Mouse (Mus musculus) ovary, postnatal 14 days (tissue): Measurements from ENCODE around the gene Clec4a1.

ENCODE experiments used
- DNase-seq: peaks from one replicate; pipeline ENCODE4 v3.0.0; 2022; ENCODE audit warnings: low spot score

The Clec4a1 gene

DNA sequence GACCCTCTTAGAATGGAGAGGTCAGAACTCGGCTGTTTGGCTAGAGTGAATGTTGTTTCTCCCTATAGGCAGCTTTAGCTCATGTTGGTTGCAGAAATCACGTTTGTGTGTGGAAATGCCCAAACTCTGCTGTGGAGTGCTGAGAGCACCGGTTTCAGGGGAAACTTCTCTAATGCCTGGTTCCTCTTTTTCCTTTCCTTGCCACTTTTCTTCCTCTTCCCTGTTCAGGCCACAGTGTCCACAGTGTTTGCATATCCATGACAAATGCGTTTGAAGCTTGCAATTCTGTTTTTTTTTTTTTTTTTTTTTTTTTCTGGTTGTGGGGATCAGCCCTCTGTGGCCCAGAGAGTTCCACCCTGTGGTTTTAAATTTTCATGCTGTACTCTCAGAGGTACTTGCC lies at the start of gene Clec4a1:
Gene Clec4a1, plus strand, starts transcription at position 398 of the 400 bp plus-strand sequence.
- no peak for DNase-seq

- no peak for DNase-seq
These were observed 48.8 kb upstream of the Clec4a1 start for GRCm38 (mm10) chr6:122872800-122873199.

DNA sequence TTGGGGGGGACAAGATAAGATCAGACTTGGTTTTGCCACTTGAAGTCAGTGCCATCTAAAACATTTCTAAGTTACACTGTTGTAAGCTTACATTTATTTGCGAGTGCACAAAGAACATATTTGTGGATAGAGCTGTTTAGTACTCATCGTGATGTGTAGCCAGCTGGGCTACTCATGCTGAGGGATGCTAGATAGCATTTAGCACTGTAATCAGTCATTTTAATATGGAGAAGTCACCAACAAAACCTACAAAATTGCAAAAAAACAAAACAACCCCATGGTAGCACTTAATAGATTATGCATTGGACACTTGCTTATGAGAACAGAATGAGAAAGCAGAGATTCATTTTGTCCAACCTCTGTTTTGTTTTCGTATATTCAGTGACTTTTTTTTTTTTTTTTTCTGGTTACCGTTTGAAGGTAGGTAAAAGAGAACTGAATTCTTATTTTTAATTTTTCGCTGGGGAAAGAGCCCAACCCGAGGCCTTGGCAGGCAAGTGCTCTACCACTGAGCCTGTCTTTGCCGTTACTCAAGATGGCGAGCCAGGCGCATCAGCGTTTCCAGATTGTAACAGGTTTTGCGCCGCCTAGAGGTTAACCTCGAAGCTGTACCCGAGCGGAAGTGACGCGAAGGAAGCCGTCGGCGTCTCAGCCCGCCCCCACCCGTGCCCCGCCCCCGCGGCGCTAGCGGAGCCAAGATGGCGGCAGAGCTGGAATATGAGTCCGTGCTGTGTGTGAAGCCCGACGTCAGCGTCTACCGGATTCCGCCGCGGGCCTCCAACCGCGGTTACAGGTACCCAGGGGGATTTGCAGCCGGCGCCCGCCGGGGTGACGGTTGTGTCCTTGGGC lies 47.6 kb upstream of the Clec4a1 start, which contains the start of gene Necap1:
Gene Necap1, plus strand, starts transcription at position 604 of the 849 bp plus-strand sequence.
- DNase-seq = peak; percentile 94

DNA sequence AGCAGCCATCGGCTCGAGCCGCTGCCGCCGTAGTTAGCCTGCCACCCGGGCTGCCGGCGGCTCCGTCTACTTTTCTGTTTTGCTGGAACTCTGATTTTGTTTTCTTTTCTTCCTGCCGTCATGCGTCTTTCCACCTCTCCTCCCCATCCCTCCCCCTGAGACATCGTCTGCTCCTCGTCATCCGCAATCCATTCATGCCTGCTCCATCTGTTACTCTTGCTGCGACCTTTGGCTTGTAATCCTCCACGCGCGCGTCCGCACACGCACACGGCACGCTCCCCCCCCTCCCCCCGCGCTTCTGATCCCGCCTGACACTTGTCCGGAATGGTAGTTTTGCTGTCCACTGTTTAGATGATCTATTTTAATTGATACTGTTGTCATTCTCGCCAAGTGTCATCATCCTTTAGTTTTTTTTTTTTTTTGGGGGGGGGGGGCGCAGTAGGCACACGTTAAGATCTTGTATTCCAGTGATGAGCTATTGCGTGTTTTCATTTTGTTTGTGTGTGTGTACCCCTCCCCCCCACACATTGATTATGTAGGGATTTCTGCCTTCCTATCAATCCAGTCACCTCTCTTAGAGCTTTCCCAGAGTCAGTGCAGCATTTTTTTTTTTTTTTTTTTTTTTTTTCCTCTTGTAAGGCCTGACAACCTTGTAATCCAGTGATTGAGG lies 46.8 kb upstream of the Clec4a1 start:
- no peak for DNase-seq

DNA sequence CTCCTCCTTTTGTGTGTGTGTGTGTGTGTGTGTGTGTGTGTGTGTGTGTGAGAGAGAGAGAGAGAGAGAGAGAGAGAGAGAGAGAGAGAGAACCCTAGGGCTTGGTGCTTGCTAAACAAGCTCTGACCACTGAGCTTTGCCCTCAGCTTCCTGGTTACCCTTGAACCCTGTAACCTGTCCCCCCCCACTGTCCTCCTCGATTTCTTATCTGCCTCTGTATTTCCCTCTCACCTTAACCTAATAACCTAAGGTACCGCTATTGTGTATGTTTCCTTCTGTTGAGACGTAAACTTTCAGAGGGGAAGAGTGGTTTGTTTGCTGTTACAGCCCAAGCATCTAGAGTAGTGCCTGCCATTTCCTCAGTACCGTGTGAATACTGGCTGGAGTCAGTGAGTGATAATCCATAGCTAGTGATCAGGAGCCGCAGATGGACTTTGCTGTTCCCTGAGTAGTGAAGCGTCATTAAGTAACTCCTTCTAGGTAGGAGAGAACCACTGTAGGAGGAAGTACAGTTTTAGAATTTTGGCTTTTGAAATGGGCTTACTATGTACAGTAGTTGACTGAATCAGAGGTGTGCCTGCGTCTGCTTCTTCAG lies 42.4 kb upstream of the Clec4a1 start:
- no peak for DNase-seq

GRCm38 (mm10) chr6:122879781-122880505 lies 41.7 kb upstream of the Clec4a1 start:
- DNase-seq = no peak

GRCm38 (mm10) chr6:122881287-122881686 lies 40.4 kb upstream of the Clec4a1 start:
- no peak for DNase-seq

DNA sequence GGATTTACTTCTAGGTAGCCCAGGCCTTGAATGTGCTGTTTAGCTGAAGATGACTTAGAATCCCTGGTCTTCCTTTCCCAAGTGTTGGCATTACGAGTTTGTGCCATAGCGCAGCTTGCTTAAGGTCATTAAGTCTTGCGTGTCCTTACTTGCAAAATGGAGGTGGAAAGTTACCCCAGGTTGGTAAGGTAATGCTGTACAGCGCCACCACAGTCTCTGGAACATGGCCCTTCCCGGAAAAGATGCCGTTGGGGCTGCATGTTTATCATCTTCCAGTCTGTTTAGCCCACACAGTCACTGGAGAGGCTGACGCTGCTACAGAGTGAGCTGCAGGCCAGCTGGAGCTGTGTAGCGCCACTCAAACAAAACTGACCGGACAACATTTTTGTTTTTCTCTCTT lies 38.0 kb upstream of the Clec4a1 start:
- DNase-seq = no peak

DNA sequence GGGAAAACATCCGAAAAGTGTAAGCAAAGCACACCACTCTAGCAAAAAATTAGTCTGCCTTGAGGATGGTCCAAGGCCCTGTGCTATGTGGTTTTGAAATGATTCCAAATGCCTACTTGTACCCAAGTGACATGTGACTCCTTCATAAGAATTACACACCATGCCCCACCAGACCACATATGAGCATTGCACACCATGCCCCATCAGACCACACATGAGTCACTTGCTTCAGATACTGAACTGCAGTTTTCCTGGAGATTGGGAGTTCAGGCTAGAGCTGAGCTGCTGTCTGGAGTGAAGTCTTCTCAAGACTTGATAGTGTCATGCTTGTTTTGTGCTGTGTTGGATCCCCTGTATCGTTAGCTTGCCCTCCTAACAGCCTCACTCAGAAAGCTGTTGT lies 32.0 kb upstream of the Clec4a1 start:
- no peak for DNase-seq

DNA sequence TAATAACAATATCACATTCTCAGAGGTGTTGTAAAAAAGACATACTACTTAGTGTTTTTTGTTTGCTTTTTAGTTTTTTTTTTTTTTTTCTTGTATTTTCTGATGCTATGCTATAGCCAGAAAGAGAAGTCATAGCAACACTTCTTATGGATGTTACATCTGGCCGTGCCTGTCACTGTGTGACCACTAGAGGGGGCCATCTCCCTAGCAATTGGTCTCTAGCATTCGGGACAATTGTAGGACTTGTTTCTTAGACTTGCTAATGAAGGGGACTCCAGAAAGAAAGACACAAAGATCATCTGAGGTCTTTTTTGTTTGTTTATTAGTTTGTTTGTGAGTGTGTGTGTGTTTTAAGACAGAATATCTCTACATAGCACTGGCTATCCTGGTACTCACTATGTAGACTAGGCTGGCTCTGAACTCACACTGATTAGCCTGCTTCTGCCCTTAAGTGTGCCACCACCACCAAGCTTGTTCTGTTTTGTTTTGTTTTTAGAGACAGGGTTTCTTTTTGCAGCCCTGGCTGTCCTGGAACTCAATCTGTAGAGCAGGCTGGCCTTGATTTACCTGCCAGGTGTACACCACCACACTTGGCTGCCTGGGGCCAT lies 29.1 kb upstream of the Clec4a1 start:
- peak; percentile 56 for DNase-seq

GRCm38 (mm10) chr6:122919922-122920321 lies 1.7 kb upstream of the Clec4a1 start:
- DNase-seq = no peak

- no peak for DNase-seq
These were observed 13.2 kb downstream of the Clec4a1 start for GRCm38 (mm10) chr6:122934845-122935244.

DNA sequence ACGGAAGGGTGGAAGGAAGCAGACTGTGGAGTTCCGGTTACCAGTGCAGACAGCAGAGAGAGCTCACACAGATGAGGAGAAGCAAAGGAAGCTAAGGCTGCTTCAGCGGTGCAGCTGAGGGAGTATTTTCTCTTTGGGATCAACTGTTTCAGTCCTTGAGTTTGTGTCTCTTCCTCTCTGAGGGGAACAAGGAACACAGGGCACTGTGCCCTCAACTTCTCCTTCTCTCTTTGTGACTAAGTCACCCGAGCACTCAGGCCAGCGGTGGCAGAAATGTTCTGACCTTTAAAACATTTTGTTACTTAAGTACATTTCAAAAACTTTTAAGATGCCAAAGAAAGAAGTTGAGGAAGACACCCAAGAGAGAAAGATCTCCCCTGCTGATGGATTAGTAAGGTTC lies 18.0 kb downstream of the Clec4a1 start:
- no peak for DNase-seq

GRCm38 (mm10) chr6:122946760-122947159 lies 25.1 kb downstream of the Clec4a1 start:
- no peak for DNase-seq

- no peak for DNase-seq
These were observed 30.8 kb downstream of the Clec4a1 start, which contains the start of gene Clec4a3 for GRCm38 (mm10) chr6:122952401-122952800. Clec4a3 (plus strand) TSS chr6:122952515.

DNA sequence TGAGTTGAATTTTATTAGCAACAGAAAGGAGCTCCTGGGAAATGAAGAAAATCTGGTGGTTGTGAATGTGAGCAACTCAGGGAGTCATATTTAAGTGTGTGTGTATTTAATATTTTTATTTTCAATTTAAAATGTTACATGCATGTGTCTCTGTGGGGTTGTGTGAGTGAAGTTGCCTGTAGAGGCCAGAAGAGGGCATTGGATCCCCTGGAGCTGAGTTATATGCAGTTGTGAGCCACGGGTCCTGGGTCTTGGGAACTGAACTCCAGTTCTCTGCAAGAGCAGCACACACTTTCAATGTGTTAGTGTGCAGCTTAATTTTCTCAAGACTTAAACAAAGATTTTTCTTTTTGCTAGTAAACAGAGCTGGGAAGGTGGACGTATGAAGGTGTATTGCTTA lies 42.9 kb downstream of the Clec4a1 start:
- no peak for DNase-seq

DNA sequence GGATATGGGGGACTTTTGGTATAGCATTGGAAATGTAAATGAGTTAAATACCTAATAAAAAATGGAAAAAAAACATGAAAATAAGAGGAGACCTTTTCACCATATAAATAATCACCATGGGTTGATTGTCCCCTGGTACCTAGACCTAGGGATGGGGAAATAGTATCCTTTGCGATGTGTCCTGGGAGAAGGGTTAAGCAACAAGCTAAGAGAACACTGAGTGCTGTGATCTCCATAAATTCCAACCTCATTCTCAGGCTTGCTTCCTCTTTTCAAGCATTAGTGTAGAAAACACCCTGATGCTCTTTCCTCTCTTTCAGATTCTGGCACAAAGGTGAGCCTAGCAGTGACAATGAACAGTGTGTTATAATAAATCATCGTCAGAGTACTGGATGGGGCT lies 47.4 kb downstream of the Clec4a1 start:
- DNase-seq = no peak
